Mouse (Mus musculus) kidney, embryonic 16.5 days (tissue): ENCODE results near the gene Adssl1. TPM values are rescaled to one million over a fixed set of nuclear protein-coding genes. Genes with fewer than 3 reads are reported as not detected.

Source experiments
- ATAC-seq: fragments of 200-750 bp; cut with Nextera tagmentation; 2 replicates; pipeline ENCODE4 v1.8.0; 2017; ENCODE audit warnings: moderate TSS enrichment; ENCODE audit not compliant: low FRiP score, low TSS enrichment
- H3K27ac ChIP-seq: fragments of 300-500 bp; sonication (generic); 2 replicates; pipeline ENCODE4 v1.5.1; 2014; ENCODE audit warnings: low read length
- H3K27me3 ChIP-seq: fragments of 300-500 bp; sonication (generic); 2 replicates; pipeline ENCODE4 v1.6.1; 2014; ENCODE audit warnings: low read length, control low read depth, mixed read lengths; ENCODE audit not compliant: insufficient read depth
- H3K36me3 ChIP-seq: fragments of 300-500 bp; sonication (generic); 2 replicates; pipeline ENCODE4 v1.6.1; 2014; ENCODE audit warnings: low read length, control low read depth, mixed read lengths; ENCODE audit not compliant: insufficient read depth
- H3K4me1 ChIP-seq: fragments of 300-500 bp; sonication (generic); 2 replicates; pipeline ENCODE4 v1.6.1; 2014; ENCODE audit warnings: low read length, control low read depth, mixed read lengths; ENCODE audit not compliant: insufficient read depth
- H3K4me2 ChIP-seq: fragments of 300-500 bp; sonication (generic); replicated peaks from 2 replicates; pipeline ENCODE4 v1.6.1; 2014; ENCODE audit warnings: low read depth, low read length
- H3K4me3 ChIP-seq: fragments of 300-500 bp; sonication (generic); 2 replicates; pipeline ENCODE4 v1.5.1; 2014; ENCODE audit warnings: mild to moderate bottlenecking, low read length
- H3K9ac ChIP-seq: fragments of 300-500 bp; sonication (generic); replicated peaks from 2 replicates; pipeline ENCODE4 v1.6.1; 2014; ENCODE audit warnings: low read length
- H3K9me3 ChIP-seq: fragments of 300-500 bp; sonication (generic); 2 replicates; pipeline ENCODE4 v1.6.1; 2016; ENCODE audit warnings: low read length, control low read depth
- WGBS: fragments of 180-500 bp; shearing (Covaris S2); extraction: QIAGEN DNeasy Blood & Tissue Kit; methylation state at CpG from one replicate; pipeline ENCODE4 v1.1.7; 2014; 5-methylcytosine and 5-hydroxymethylcytosine counted together
- polyA plus RNA-seq: library from polyadenylated mRNA; unstranded; fragments of >200 nt; fragmentation: Nextera tagmentation; extraction: Ambion mirVana; gene quantifications from 2 replicates; pipeline ENCODE4 v1.2.1, GENCODE M21; 2015

Gene Adssl1
- polyA plus RNA-seq, 1 experiment from 2014 or later: 12.7 TPM

DNA sequence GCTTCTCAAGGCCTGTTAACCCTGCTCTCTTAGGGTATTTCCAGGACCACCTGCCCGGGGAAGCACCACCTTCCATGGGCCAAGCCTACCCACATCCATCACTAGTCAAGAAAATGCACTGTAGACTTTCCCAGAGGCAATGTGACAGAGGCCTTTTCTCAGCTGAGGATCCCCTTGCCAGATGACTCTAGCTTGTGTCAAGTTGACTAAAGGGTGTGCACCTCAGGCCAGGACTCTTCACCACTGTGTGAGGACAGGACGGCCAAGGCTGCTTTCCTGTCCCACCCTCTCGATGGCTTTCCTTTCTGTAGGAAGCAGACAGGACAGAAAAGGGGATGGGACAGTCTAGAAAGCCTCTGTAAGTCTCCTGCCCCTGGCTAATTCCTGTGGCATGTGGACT lies 28.1 kb upstream of the Adssl1 start:
- ATAC-seq: no peak
- 0 out of 2 replicates have a peak, but pooled peaks cover 2% of the 10 kb centered on the region for H3K27me3 ChIP-seq
- WGBS: 83% methylated on average over 3 of the region's 3 CpGs
- H3K9me3 ChIP-seq: no peaks in the 10 kb centered on the region
- H3K4me3 ChIP-seq: no peak overlapping the region
- H3K27ac ChIP-seq: no peak overlapping the region
- no peak overlapping the region for H3K4me2 ChIP-seq
- H3K9ac ChIP-seq: no peak overlapping the region
- H3K36me3 ChIP-seq: no peaks in the 10 kb centered on the region
- peaks cover 45% of the 10 kb centered on the region for H3K4me1 ChIP-seq

DNA sequence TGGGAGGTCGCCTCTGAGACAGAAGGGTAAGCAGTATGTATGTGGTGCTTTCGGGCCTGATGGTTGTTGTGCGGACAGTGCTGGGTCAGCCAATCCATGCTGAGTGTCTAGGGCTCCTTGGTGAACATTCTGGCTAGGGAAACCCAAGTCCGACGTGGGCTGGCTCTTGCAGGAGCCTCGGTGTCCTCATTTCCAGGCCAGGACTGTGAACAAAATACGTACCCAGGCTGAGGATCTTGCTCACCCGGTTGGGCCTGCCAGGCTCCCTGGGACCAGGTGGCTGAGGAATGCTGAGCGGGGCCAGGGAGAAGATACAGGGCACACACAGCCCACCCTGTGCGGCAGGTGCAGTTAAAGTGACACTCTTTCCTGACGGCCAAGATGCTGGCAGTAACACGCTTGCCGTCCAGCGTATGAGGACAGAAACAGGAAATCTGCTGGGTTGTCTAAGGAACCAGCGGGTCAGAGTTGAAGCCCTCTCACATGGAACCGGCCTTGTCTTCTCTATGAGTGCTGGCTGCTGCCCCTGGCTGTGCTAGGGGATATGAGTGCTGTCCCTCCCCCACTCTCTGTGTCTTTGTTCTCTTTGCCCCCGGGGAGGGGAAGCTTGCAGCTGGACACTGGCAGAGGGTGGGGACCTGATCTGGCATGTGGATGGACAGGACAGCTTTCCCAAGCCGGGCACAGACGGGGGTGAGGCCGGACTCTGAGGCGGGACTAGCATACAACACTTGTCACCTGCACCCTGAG lies 26.7 kb upstream of the Adssl1 start:
- Histone ChIP-seq H3K4me3 (no peak overlapping the region), H3K9me3 (no peaks in the 10 kb centered on the region), H3K4me1 (peaks cover 35% of the 10 kb centered on the region), H3K27me3 (0 out of 2 replicates have a peak, but pooled peaks cover 2% of the 10 kb centered on the region), H3K4me2 (no peak overlapping the region), H3K36me3 (no peaks in the 10 kb centered on the region), H3K27ac (no peak overlapping the region), H3K9ac (no peak overlapping the region)
- no peak for ATAC-seq
- 63% methylated on average over 21 of the region's 21 CpGs for WGBS

DNA sequence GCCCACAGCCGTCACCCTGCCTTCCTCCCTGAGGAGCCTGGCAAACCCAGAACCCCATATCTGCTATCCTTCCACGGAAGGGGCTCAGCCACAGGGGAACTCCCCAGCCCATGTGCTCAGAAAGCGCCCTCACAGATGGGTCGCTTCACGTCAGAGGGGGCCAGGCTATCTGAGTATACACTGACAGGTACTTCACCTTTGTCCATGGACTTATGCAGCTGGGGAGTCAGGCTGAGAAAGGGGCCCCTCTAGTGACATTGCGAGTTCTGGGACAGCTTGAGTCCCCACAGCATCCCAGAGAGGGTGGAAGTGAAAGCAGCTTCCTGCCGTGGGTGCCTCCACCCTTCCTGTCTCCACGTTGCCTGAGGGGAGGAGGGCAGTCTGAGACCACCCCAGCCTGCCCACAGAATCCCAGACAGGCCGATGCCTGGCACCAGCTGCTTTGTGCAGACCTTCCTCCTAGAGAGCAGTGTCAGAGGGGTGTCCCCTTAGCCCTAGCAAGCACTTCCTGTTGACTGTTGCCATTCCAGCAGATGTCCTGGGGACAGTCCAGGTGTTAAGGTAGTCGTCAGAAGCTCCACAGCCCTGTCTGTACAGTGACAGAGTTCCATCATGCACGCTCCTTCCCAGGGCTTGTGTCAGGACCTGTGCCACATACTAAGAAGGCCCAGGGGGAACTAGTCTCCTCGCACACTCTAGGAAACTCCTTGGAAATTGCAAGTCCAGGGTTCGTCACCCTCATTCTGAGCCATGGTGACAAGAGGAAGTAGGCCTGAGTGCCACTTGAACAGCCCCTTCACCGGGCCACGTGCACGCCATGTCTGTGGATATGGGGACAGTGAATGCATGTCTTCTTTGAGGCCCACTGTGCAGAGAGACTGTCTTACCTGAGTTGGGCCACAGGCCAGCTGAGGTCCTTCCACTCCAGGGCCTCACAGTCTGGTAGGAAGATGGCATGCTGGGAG lies 25.6 kb upstream of the Adssl1 start:
- H3K9me3 ChIP-seq: no peaks in the 10 kb centered on the region
- peak overlapping the region; percentile 29 for H3K9ac ChIP-seq
- no peaks in the 10 kb centered on the region for H3K36me3 ChIP-seq
- 68% methylated on average over 16 of the region's 16 CpGs for WGBS
- H3K27ac ChIP-seq: no peak overlapping the region
- H3K4me3 ChIP-seq: no peak overlapping the region
- no peak for ATAC-seq
- no peak overlapping the region for H3K4me2 ChIP-seq
- H3K4me1 ChIP-seq: peaks cover 39% of the 10 kb centered on the region
- H3K27me3 ChIP-seq: 0 out of 2 replicates have a peak, but pooled peaks cover 2% of the 10 kb centered on the region

DNA sequence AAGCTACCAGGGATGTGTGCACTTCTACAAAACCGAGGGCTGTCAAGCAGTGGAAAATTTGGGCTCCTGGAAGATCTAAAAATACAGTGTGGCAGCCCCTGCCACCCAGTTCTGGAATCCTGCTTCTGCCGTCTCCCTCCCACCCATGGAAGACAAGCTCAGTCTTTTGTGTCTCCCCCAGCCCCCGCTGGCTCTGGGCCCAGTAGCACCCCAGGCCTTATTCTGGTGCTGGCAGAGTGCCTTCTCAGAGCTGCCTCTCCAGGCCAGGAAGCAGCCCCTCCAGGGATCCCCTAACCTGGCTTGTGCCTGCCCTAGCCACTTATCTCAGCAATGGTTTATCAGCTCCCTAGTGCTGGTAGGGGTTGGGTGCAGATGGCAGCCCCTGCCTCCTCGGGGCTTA lies 24.9 kb upstream of the Adssl1 start:
- no peak for ATAC-seq
- no peak overlapping the region for H3K27ac ChIP-seq
- H3K4me3 ChIP-seq: no peak overlapping the region
- H3K9me3 ChIP-seq: no peaks in the 10 kb centered on the region
- no peaks in the 10 kb centered on the region for H3K36me3 ChIP-seq
- H3K9ac ChIP-seq: peak overlapping the region; percentile 29; the same call in 1 of the 2 replicates
- 61% methylated on average over 4 of the region's 4 CpGs for WGBS
- H3K4me1 ChIP-seq: peaks cover 35% of the 10 kb centered on the region
- no peak overlapping the region for H3K4me2 ChIP-seq
- 0 out of 2 replicates have a peak, but pooled peaks cover under 1% of the 10 kb centered on the region for H3K27me3 ChIP-seq

DNA sequence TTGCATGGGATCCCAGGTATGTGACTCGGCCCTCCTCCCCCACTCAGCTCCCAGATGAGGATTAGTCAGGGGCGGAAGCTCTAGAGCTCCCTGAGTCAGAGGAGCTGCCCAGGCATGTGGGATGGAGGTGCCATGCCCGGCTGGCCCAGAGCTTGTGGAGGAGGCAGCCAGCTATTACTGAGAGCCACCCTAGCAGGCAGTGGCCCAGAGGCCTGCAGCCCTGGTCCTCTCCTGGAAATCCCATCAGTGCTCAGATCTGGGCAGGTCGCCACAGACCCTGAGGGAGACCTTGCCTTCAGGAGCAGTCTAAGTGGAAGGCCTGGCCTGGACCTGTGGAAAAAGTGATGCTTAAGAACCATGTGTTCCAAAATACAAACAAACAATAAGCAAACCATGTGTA lies 24.2 kb upstream of the Adssl1 start:
- Histone ChIP-seq H3K9ac (no peak overlapping the region), H3K27me3 (no peaks in the 10 kb centered on the region), H3K4me1 (peaks cover 35% of the 10 kb centered on the region), H3K9me3 (no peaks in the 10 kb centered on the region), H3K4me3 (no peak overlapping the region), H3K27ac (no peak overlapping the region), H3K4me2 (no peak overlapping the region), H3K36me3 (no peaks in the 10 kb centered on the region)
- 71% methylated on average over 4 of the region's 4 CpGs for WGBS
- ATAC-seq: no peak

DNA sequence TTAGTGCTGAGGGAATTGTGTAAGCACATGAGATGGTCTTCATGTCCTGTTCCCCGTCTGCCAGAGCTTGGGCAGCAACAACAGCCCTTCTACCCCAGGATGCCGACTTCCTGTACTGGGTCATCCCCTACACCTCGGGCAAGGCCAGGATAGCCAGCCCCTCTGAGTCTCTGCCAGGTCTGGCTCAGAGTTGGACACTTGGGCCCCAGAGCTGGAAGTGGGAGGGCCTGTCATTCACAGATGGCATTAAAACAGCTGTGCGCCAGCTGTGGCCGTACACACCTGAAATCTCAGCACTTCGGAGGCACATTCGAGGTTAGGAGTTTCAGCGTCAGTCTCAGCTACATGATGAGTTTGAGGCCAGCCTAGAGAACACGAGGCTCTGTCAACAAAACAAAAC lies 23.4 kb upstream of the Adssl1 start:
- Histone ChIP-seq H3K4me3 (no peak overlapping the region), H3K9ac (no peak overlapping the region), H3K27ac (no peak overlapping the region), H3K36me3 (no peaks in the 10 kb centered on the region; the same call in 1 of the 2 replicates), H3K9me3 (no peaks in the 10 kb centered on the region), H3K4me2 (no peak overlapping the region), H3K27me3 (no peaks in the 10 kb centered on the region), H3K4me1 (peaks cover 35% of the 10 kb centered on the region)
- WGBS: 58% methylated on average over 9 of the region's 9 CpGs
- ATAC-seq: no peak

DNA sequence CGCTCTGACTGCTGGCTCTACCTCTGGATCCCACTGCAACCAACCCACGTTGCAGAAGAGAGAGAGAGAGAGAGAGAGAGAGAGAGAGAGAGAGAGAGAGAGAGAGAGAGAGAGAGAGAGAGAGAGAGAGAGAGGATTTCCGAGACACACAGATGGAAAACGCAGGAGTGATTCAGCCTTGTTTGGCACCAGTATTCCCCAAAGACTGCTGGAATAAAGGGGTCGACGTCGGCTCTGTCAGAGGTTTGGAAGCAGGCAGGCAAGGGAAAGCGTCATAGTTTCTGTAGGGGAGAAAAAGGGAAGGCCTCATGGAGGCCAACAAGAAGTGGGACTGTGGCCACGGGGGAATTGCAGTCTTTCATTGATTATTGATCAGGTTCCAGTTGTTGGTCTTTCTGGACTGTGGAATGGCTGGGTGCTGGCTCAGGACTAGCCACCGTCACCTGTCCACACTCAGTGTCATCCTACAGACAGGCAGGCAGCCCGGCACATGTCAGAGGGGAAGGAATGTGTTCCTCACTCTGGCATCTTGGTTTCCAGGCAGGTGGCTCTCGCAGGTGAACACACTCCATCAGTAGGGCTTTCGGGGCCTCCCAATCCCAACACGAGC lies 22.8 kb upstream of the Adssl1 start:
- Histone ChIP-seq H3K36me3 (no peaks in the 10 kb centered on the region; the same call in 1 of the 2 replicates), H3K9me3 (no peaks in the 10 kb centered on the region), H3K9ac (no peak overlapping the region), H3K27me3 (no peaks in the 10 kb centered on the region), H3K4me2 (no peak overlapping the region), H3K4me3 (no peak overlapping the region), H3K27ac (no peak overlapping the region), H3K4me1 (peaks cover 35% of the 10 kb centered on the region)
- no peak for ATAC-seq
- 70% methylated on average over 14 of the region's 14 CpGs for WGBS

DNA sequence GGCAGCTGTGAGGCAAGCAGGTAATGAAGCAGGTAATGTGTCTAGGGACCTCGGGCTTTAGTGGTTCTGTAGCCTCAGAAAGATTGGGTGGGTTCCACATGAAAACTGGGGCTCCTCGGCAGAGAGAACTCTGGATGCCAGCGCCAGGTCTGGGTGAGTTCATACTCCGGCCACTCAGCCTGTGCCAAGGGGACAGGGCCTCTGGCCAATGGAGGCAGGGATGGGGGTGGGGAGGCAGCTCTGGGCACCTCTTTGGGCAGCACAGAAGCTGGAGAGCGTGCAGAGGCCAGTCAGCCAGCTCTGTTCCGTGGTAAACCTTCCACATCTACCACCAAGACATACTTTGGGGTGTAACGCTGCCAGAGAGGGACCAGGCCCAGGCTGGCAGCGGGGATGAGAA lies 22.2 kb upstream of the Adssl1 start:
- no peak for ATAC-seq
- H3K27ac ChIP-seq: no peak overlapping the region
- no peak overlapping the region for H3K4me2 ChIP-seq
- no peaks in the 10 kb centered on the region for H3K9me3 ChIP-seq
- 89% methylated on average over 8 of the region's 8 CpGs for whole genome bisulfite sequencing
- H3K4me3 ChIP-seq: no peak overlapping the region
- no peak overlapping the region for H3K9ac ChIP-seq
- H3K4me1 ChIP-seq: peaks cover 35% of the 10 kb centered on the region
- H3K36me3 ChIP-seq: no peaks in the 10 kb centered on the region; the same call in 1 of the 2 replicates
- no peaks in the 10 kb centered on the region for H3K27me3 ChIP-seq

DNA sequence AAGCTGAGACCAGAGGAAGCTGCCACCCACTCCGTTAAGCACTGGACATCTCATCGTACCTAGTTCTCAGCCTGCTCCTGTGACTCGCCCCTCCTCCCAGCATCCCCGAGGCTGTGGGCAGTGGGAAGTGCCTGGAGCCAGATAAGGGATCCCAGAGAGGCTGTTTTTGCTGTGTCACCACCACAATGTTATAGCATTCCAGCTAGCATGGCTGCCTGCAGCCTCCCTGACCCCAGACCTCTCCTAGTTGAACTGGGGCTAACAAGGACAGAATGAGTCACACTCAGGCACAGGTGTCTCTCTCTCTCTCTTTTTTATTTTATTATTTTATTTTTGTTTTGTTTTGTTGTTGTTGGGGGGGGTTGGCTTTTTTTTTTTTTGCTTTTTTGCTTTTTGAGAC lies 20.6 kb upstream of the Adssl1 start:
- no peaks in the 10 kb centered on the region for H3K27me3 ChIP-seq
- no peak for ATAC-seq
- H3K9ac ChIP-seq: no peak overlapping the region; the same call in 1 of the 2 replicates
- H3K27ac ChIP-seq: no peak overlapping the region
- no peak overlapping the region for H3K4me2 ChIP-seq
- peaks cover 23% of the 10 kb centered on the region for H3K4me1 ChIP-seq
- no peaks in the 10 kb centered on the region; the same call in 1 of the 2 replicates for H3K36me3 ChIP-seq
- H3K9me3 ChIP-seq: no peaks in the 10 kb centered on the region
- WGBS: 36% methylated on average over 4 of the region's 4 CpGs
- no peak overlapping the region for H3K4me3 ChIP-seq
